Mouse (Mus musculus) myocyte (in vitro differentiated cells): ENCODE measurements around the gene Skp1a. TPM values are rescaled to one million over a fixed set of nuclear protein-coding genes. Genes with fewer than 3 reads are reported as not detected.

Experiments
- H3K27me3 ChIP-seq: one replicate; pipeline ENCODE4 v1.6.1; 2011; ENCODE audit not compliant: control insufficient read depth, insufficient read depth, insufficient read length
- H3K36me3 ChIP-seq: one replicate; pipeline ENCODE4 v1.6.1; 2011; ENCODE audit not compliant: control insufficient read depth, insufficient read depth
- H3K4me2 ChIP-seq: one replicate; pipeline ENCODE4 v1.6.1; 2011; ENCODE audit warnings: low read depth, control low read depth
- H3K4me3 ChIP-seq: one replicate; pipeline ENCODE4 v1.5.1; 2011; ENCODE audit warnings: mild to moderate bottlenecking, control low read depth, moderate library complexity
- H3K79me2 ChIP-seq: one replicate; pipeline ENCODE4 v1.6.1; 2011; ENCODE audit not compliant: control insufficient read depth, insufficient read depth
- H3ac ChIP-seq: one replicate; pipeline ENCODE4 v1.6.1; 2011; ENCODE audit not compliant: control insufficient read depth, insufficient read length
- CEBPB ChIP-seq: IDR thresholded peaks from 2 replicates; pipeline ENCODE4 v1.6.1; 2011; ENCODE audit warnings: mild to moderate bottlenecking, moderate library complexity; ENCODE audit not compliant: poor library complexity, insufficient read depth, severe bottlenecking
- E2F4 ChIP-seq: IDR thresholded peaks from one replicate; pipeline ENCODE4 v1.6.1; 2011; ENCODE audit warnings: mild to moderate bottlenecking, control low read depth, moderate library complexity; ENCODE audit not compliant: insufficient read depth
- MAX ChIP-seq: IDR thresholded peaks from one replicate; pipeline ENCODE4 v1.6.1; 2011; ENCODE audit warnings: low read depth, mild to moderate bottlenecking, control low read depth
- MYOD1 ChIP-seq, 3 experiments: IDR thresholded peaks; one replicate each; pipeline ENCODE4 v1.6.1; 2011; ENCODE audit warnings: control low read depth in 2 of 3, low read depth in 2 of 3, mild to moderate bottlenecking in 2 of 3, moderate library complexity in 1 of 3; ENCODE audit not compliant: insufficient read length in 2 of 3, control insufficient read depth in 1 of 3
- MYOG ChIP-seq, 3 experiments: IDR thresholded peaks; one replicate each; pipeline ENCODE4 v1.6.1; 2011; ENCODE audit warnings: control low read depth in 2 of 3, low read depth in 2 of 3, mild to moderate bottlenecking in 2 of 3; ENCODE audit not compliant: insufficient read length in 2 of 3, control insufficient read depth in 1 of 3, insufficient read depth in 1 of 3
- POLR2A ChIP-seq: IDR thresholded peaks from one replicate; pipeline ENCODE4 v1.6.1; 2011; ENCODE audit warnings: low read depth, mild to moderate bottlenecking, control low read depth, moderate library complexity; ENCODE audit not compliant: insufficient read length
- POLR2AphosphoS2 ChIP-seq: IDR thresholded peaks from one replicate; pipeline ENCODE4 v1.6.1; 2011; ENCODE audit warnings: low read depth, control low read depth; ENCODE audit not compliant: insufficient read length
- REST ChIP-seq: IDR thresholded peaks from one replicate; pipeline ENCODE4 v1.6.1; 2011; ENCODE audit warnings: mild to moderate bottlenecking, control low read depth, moderate library complexity; ENCODE audit not compliant: insufficient read depth, insufficient read length
- SRF ChIP-seq: IDR thresholded peaks from one replicate; pipeline ENCODE4 v1.6.1; 2011; ENCODE audit warnings: low read depth; ENCODE audit not compliant: control insufficient read depth, insufficient read length
- TCF12 ChIP-seq: IDR thresholded peaks from one replicate; pipeline ENCODE4 v1.6.1; 2011; ENCODE audit warnings: mild to moderate bottlenecking, control low read depth; ENCODE audit not compliant: poor library complexity, insufficient read depth, severe bottlenecking
- TCF3 ChIP-seq: IDR thresholded peaks from one replicate; pipeline ENCODE4 v1.6.1; 2011; ENCODE audit warnings: low read depth, control low read depth; ENCODE audit not compliant: insufficient read length
- USF1 ChIP-seq: IDR thresholded peaks from one replicate; pipeline ENCODE4 v1.6.1; 2011; ENCODE audit warnings: low read depth, mild to moderate bottlenecking, control low read depth, moderate library complexity
- polyA plus RNA-seq: library from polyadenylated mRNA; unstranded; fragments of >200 nt; fragmentation: generic; extraction: Trizol; gene quantifications from one replicate; pipeline ENCODE4 v1.2.1, GENCODE M21; 2012; ENCODE audit warnings: missing spikeins

The Skp1a gene
- polyA plus RNA-seq, 1 experiment: 168 TPM

DNA sequence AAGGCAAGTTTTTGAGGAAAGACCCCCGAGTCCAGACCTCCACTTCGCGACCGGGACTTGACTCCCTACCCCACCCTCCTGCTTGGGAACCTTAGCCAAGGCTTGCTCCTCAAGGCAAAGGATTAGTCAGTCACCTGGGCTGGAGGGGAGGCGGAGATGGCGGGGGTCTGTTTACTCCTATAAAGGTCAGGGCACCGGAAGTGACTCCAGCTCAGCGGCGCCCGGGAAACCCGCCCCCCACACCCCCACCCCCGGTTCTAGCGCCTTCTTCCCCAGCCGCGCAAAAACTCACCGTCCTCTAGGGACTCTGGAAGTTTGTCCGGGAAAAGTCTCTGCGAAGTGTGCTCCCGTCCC is 50.6 kb downstream of the Skp1a start:
- peak overlapping the region; percentile 74 for H3ac ChIP-seq
- no peaks in the 10 kb centered on the region for H3K27me3 ChIP-seq
- H3K4me2 ChIP-seq: peak overlapping the region; percentile 85
- no peak for TF ChIP-seq TCF12
- peaks cover 5% of the 10 kb centered on the region for H3K36me3 ChIP-seq
- peaks cover 3% of the 10 kb centered on the region for H3K79me2 ChIP-seq
- H3K4me3 ChIP-seq: peak overlapping the region; percentile 55

DNA sequence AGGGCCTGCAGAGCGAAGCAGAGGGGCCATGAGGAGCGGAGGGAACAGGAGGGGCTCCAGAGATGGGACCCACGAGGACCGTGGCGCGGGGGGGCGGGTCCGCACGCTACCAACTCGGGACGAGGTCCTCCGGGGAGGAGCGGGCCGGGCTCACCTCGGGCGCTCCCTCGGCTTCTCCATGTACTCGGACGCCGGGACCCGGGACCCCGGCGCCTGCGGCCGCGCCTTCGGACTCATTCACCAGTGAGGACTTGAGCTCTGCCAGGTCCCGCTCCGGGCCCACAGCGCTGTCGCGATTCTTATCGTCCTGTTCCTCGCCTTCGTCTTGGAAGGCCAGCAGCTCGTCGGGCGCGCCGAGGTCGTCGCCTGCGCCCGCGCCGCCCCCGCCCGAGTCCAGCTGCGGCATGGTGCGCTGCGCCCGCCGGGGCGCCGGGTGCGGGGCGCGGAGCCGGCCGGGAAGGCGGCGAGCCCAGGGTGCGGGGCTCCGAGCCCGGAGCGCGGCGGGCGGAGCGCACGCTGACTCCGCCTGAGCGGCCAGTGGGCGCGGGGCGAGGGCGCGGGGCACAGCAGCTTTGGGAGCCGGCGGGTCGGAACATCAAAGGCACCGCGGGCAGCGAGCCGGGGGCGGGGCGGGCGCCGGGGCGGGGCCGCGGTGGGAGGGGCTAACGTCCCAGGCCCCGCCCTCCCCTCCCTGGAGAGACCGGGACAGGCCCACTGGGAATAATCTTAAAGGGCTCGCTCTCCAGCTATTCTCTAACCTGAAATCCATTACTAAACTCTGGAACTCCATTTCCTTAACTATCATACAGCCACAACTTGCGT is 51.2 kb downstream of the Skp1a start, which contains the start of gene Tcf7:
TSS of gene Tcf7 (minus strand) at position 241 of the 822 bp plus-strand sequence.
- peak within 1 kb of the TSS; percentile 85 for H3K4me2 ChIP-seq
- peak within 1 kb of the TSS; percentile 55 for H3K4me3 ChIP-seq
- H3K79me2 ChIP-seq: peaks cover 3% of the 10 kb centered on the region
- H3ac ChIP-seq: peak within 1 kb of the TSS; percentile 74
- no peak for TF ChIP-seq CEBPB
- TF ChIP-seq MYOD1 (IDR thresholded peaks at IDR 0.05; ENCODE audit: control insufficient read depth in 1 of 3, insufficient read length in 2 of 3, low read depth in 2 of 3): no peak
- TF ChIP-seq REST: no peak
- TF ChIP-seq TCF12: no peak
- TF ChIP-seq MYOG (IDR thresholded peaks at IDR 0.05; ENCODE audit: control insufficient read depth in 1 of 3, insufficient read depth in 1 of 3, insufficient read length in 2 of 3, low read depth in 2 of 3): peak in 1 of 3 experiments; percentile 38
- peak; percentile 51 for TF ChIP-seq POLR2AphosphoS2
- TF ChIP-seq SRF: no peak
- TF ChIP-seq USF1: no peak
- peak; percentile 63 for TF ChIP-seq POLR2A
- TF ChIP-seq E2F4: no peak
- no peak for TF ChIP-seq MAX
- no peak for TF ChIP-seq TCF3
- H3K27me3 ChIP-seq: no peaks in the 10 kb centered on the region
- peaks cover 5% of the 10 kb centered on the region for H3K36me3 ChIP-seq

DNA sequence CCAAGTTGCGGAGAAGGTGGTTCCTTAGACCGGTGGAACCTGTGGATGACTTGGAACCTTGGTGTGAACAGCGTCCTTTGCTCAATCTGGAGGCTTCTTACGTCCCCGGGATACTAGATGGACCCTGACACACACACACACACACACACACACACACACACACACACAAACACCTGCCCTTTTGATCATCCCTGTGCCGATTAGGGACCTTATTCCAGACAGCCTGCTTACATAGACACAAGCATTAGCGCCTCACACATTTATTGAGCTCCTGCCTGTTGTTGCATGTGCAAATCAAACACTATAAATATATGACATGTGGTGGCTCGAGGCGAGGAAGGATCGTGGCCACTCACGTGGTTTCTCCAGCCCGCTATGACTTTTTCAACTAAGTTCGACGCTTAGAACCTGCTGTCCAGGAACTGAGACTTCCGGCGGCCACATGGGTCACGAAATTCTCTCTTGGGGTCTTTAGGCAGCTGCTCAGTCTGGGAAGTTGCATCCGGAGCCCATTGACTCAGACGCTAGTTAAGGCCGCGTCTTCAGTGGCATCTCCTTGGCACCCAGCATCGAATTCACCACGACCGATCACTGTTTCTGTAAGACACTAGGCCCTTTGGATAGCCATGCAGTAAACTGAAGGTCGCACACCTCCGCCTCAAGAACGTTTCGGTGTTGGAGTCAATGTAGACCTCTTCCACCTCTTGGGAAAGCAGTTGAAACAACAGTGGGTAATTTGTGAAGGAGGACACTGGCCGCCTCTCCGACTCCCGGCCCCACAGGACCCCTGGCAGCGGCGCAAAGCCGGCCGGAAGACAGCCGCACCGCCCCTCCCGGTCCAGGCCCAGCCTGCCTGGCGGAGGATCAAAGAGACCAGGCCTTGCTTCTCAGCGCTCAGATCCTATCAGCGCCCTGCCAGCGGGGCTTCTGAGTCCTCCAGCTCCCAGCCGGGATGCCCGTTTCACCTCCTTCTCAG is 52.1 kb downstream of the Skp1a start:
- Histone ChIP-seq H3ac (peak overlapping the region; percentile 74), H3K4me2 (peak overlapping the region; percentile 57), H3K4me3 (peak overlapping the region; percentile 55), H3K79me2 (peaks cover 3% of the 10 kb centered on the region), H3K27me3 (no peaks in the 10 kb centered on the region), H3K36me3 (peaks cover 5% of the 10 kb centered on the region)
- TF ChIP-seq E2F4 (no peak), USF1 (no peak), MYOG (IDR thresholded peaks at IDR 0.05; ENCODE audit: control insufficient read depth in 1 of 3, insufficient read depth in 1 of 3, insufficient read length in 2 of 3, low read depth in 2 of 3) (no peak), CEBPB (no peak), MAX (no peak), POLR2A (no peak), TCF12 (no peak), REST (no peak), MYOD1 (IDR thresholded peaks at IDR 0.05; ENCODE audit: control insufficient read depth in 1 of 3, insufficient read length in 2 of 3, low read depth in 2 of 3) (no peak), TCF3 (no peak), SRF (no peak)

DNA sequence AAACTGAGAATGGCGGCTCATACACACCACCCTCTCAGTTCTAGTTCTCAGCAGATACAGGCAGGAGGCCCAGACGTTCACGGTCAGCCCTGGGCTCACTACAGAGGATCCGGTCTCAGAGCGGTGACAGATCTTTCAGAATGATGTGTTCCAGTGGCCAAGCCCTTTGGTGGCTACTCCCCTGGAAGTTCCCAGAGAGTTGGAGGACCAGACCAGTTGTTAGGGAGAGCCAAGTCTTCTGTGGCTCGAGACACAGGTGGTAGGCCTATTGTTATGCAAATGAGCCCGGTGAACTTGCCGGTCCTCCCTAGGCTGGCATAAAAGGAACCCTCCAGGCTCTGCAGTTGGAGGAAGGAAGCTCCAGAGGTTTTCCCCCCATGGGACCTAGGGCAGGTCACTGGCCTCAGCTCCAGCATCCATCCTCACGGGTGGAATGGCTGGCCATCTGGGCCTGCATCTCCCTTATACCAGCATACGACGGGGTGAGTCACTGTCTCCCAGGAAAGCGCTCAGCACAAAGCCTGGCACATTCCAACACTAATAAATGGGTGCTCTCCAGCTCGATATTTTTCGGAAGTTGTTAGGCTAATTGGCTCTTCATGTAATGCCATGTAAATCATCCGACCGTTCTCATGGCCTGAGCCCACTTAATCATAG is 54.6 kb downstream of the Skp1a start:
- Histone ChIP-seq H3K4me3 (no peak overlapping the region), H3K27me3 (no peaks in the 10 kb centered on the region), H3ac (no peak overlapping the region), H3K4me2 (peak overlapping the region; percentile 13), H3K36me3 (no peaks in the 10 kb centered on the region), H3K79me2 (peaks cover 3% of the 10 kb centered on the region)
- no peak for TF ChIP-seq E2F4

DNA sequence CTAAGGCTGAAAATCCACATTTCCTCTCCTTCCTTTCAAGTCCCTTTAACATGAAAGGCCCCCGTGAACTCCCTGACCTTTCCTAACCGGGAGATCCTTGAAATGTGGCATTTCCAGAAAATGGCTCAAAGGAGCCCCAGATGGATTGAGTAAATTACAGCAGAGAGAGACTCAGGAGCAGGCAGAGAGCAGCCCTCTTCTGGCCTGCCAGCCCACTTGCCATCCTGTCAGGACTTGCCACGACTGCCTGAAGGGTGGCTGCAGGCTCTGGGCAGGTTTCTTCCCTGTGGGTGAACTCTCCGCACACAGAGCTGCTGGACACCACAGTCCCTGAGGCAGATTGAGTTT is 55.1 kb downstream of the Skp1a start:
- peak overlapping the region; percentile 13 for H3K4me2 ChIP-seq
- H3K4me3 ChIP-seq: no peak overlapping the region
- no peaks in the 10 kb centered on the region for H3K36me3 ChIP-seq
- no peak overlapping the region for H3ac ChIP-seq
- TF ChIP-seq E2F4 (no peak), REST (no peak), USF1 (no peak), TCF3 (no peak), SRF (no peak), POLR2AphosphoS2 (no peak), MYOG (IDR thresholded peaks at IDR 0.05; ENCODE audit: control insufficient read depth in 1 of 3, insufficient read depth in 1 of 3, insufficient read length in 2 of 3, low read depth in 2 of 3) (no peak), POLR2A (no peak), MYOD1 (IDR thresholded peaks at IDR 0.05; ENCODE audit: control insufficient read depth in 1 of 3, insufficient read length in 2 of 3, low read depth in 2 of 3) (no peak), CEBPB (no peak), TCF12 (no peak), MAX (no peak)
- H3K27me3 ChIP-seq: no peaks in the 10 kb centered on the region
- no peaks in the 10 kb centered on the region for H3K79me2 ChIP-seq
